In the genomic region with DNA sequence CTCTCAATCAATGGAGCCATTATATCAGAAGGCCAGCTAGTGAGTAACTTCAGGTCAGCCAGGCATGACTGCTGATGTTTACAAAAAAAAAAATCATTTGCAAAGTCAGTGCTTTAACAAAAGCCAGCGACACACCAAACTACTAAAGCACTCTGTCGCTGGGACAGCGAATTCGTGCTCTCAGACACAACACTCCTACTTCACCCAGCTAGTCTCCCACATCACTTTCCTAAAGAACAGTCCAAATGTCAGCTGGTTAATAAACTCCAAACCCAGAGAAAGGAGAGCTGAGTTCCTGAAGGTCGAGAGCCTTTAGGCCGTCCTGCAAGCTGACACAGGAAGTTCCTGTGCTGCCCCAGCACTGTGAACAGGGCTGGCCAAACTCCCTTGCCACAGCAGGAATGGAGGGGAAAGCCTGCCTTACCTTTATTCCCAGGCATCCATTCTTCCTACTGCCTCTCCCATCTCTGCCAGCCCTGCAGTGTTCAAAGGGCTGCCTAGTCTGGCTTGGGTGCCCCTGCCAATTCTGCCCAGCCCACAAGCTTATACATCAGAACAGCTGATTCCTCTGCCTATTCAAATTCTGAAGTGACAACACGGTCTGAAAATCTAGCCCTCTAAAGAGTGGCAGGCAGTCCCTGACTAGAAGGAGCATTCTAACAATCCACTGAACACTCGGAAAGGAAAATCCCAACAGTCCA, we compare ENCODE assay signal across 8 mouse cellular contexts. TPM values are rescaled to one million over a fixed set of nuclear protein-coding genes. Genes with fewer than 3 reads are reported as not detected.
DNase-seq lines count a peak whose midpoint lies in the region; ATAC-seq and TF ChIP-seq lines count a peak whose summit lies in the region.

No protein-coding gene starts in this region.

- peak overlapping the region; percentile 97 for H3K9ac ChIP-seq in forebrain, embryonic 15.5 days (replicated peaks)
- peak overlapping the region; percentile 96 for H3K9ac ChIP-seq in kidney, embryonic 14.5 days (ENCODE audit: low read depth, low read length)
- H3K9ac ChIP-seq in midbrain, postnatal 0 days (replicated peaks; ENCODE audit: low read length, poor library complexity, severe bottlenecking): peak overlapping the region; percentile 64

- intact Hi-C loops in left cerebral cortex, postnatal 14 days (cut with DNase I): loop anchor here (5.0 to 10.0 kb wide), 4 partner anchors 129 to 571 kb away; a partner anchor contains a TSS

- WGBS in forebrain, embryonic 15.5 days: 11% methylated on average over 8 of the region's 8 CpGs
- WGBS in kidney, embryonic 14.5 days: 8% methylated on average over 8 of the region's 8 CpGs
- WGBS in midbrain, postnatal 0 days: 7% methylated on average over 8 of the region's 8 CpGs

- no peak for TF ChIP-seq CTCF in midbrain, postnatal 0 days (IDR thresholded peaks at IDR 0.05)

- no peaks in the 10 kb centered on the region for H3K36me3 ChIP-seq in forebrain, embryonic 15.5 days
- 0 out of 2 replicates have a peak, but pooled peaks cover 10% of the 10 kb centered on the region for H3K36me3 ChIP-seq in kidney, embryonic 14.5 days (ENCODE audit: control insufficient read depth, insufficient read depth, low read length)
- no peaks in the 10 kb centered on the region for H3K36me3 ChIP-seq in midbrain, postnatal 0 days (ENCODE audit: insufficient read depth, low read length)

- H3K27me3 ChIP-seq in forebrain, embryonic 15.5 days: no peaks in the 10 kb centered on the region
- no peaks in the 10 kb centered on the region for H3K27me3 ChIP-seq in kidney, embryonic 14.5 days (ENCODE audit: control insufficient read depth, insufficient read depth, low read length)
- no peaks in the 10 kb centered on the region for H3K27me3 ChIP-seq in midbrain, postnatal 0 days (ENCODE audit: insufficient read depth, low read length)

- peak overlapping the region; percentile 95 for H3K4me3 ChIP-seq in forebrain, embryonic 15.5 days
- peak overlapping the region; percentile 68 for H3K4me3 ChIP-seq in kidney, embryonic 14.5 days (ENCODE audit: low read length)
- peak overlapping the region; percentile 70 for H3K4me3 ChIP-seq in midbrain, postnatal 0 days (ENCODE audit: low read depth, low read length)

- ATAC-seq in forebrain, embryonic 15.5 days (replicated peaks): no peak
- no peak for ATAC-seq in kidney, embryonic 14.5 days (ENCODE audit: low FRiP score, low TSS enrichment)
- ATAC-seq in midbrain, postnatal 0 days (ENCODE audit: low FRiP score): no peak

- DNase-seq in cerebellum, postnatal 10 days: peak; percentile 45 to 50
- no peak for DNase-seq in cerebellum, adult 11 months
- DNase-seq in CD4-positive helper T cell, adult 2 months (ENCODE audit: low read depth, low spot score): peak; percentile 20
- no peak for DNase-seq in midbrain, postnatal 0 days (ENCODE audit: low spot score)
- no peak for DNase-seq in left cerebral cortex, postnatal 14 days (ENCODE audit: low spot score in 2 of 2)
- DNase-seq in layer of hippocampus, adult 8-10 months (ENCODE audit: low spot score in 2 of 2): no peak

- peaks cover 59% of the 10 kb centered on the region for H3K4me1 ChIP-seq in forebrain, embryonic 15.5 days
- H3K4me1 ChIP-seq in kidney, embryonic 14.5 days (ENCODE audit: control insufficient read depth, insufficient read depth, low read length): peaks cover 37% of the 10 kb centered on the region
- peaks cover 29% of the 10 kb centered on the region for H3K4me1 ChIP-seq in midbrain, postnatal 0 days (ENCODE audit: insufficient read depth, low read length)

- peak overlapping the region; percentile 90 for H3K4me2 ChIP-seq in forebrain, embryonic 15.5 days (replicated peaks)
- peak overlapping the region; percentile 89 for H3K4me2 ChIP-seq in kidney, embryonic 14.5 days (replicated peaks; ENCODE audit: low read depth, low read length)
- H3K4me2 ChIP-seq in midbrain, postnatal 0 days (ENCODE audit: low read depth, low read length, poor library complexity, severe bottlenecking): peak overlapping the region; percentile 61

- H3K9me3 ChIP-seq in forebrain, embryonic 15.5 days: no peaks in the 10 kb centered on the region
- no peaks in the 10 kb centered on the region for H3K9me3 ChIP-seq in kidney, embryonic 14.5 days (ENCODE audit: control insufficient read depth, low read length)
- no peaks in the 10 kb centered on the region for H3K9me3 ChIP-seq in midbrain, postnatal 0 days (ENCODE audit: low read length)

- H3K27ac ChIP-seq in forebrain, embryonic 15.5 days (replicated peaks): no peak overlapping the region
- peak overlapping the region; percentile 21; the same call in 1 of the 2 replicates for H3K27ac ChIP-seq in kidney, embryonic 14.5 days (ENCODE audit: low read depth, low read length)
- no peak overlapping the region for H3K27ac ChIP-seq in midbrain, postnatal 0 days (ENCODE audit: low read depth, low read length)

RNA-seq across cellular contexts. Expression of a gene that starts 2.2 kb away (rescaled TPM):
- polyA plus RNA-seq in forebrain, embryonic 15.5 days (2015; fragmentation: Nextera tagmentation; extraction: Ambion mirVana): 11.6 and 12.0 TPM in 2 replicates
- polyA plus RNA-seq in kidney, embryonic 14.5 days (2014; fragmentation: Nextera tagmentation; extraction: Ambion mirVana): 39.4 and 51.2 TPM in 2 replicates
- total RNA-seq in midbrain, postnatal 0 days (2014; rRNA removed): 34.7 and 35.8 TPM in 2 replicates
- polyA plus RNA-seq in midbrain, postnatal 0 days (2015; fragmentation: Nextera tagmentation; extraction: Ambion mirVana): 8.4 and 9.5 TPM in 2 replicates
- total RNA-seq in left cerebral cortex, postnatal 14 days (2021): 10 to 100 TPM; 22.8 to 24.6 TPM
- 10 to 100 TPM; 21.4 to 28.5 (median 25.9) TPM for total RNA-seq in layer of hippocampus, adult 8-10 months (2022)

RNA-seq across cellular contexts. Expression of a gene that starts 47.4 kb away (rescaled TPM):
- 1.1 and 1.2 TPM in 2 replicates for polyA plus RNA-seq in forebrain, embryonic 15.5 days (2015; fragmentation: Nextera tagmentation; extraction: Ambion mirVana)
- not detected in 2 replicates for polyA plus RNA-seq in kidney, embryonic 14.5 days (2014; fragmentation: Nextera tagmentation; extraction: Ambion mirVana)
- total RNA-seq in midbrain, postnatal 0 days (2014; rRNA removed): not detected in 2 replicates
- 0.82 and 1.0 TPM in 2 replicates for polyA plus RNA-seq in midbrain, postnatal 0 days (2015; fragmentation: Nextera tagmentation; extraction: Ambion mirVana)
- total RNA-seq in left cerebral cortex, postnatal 14 days (2021): 10 to 100 TPM in 1 of 2 experiments, 1 to 10 TPM in 1; 9.8 to 14.5 TPM
- total RNA-seq in layer of hippocampus, adult 8-10 months (2022): 1 to 10 TPM in 3 of 4 experiments, not detected in 1; 1.9 to 2.9 (median 2.8) TPM

Comparison
In these comparisons a context has a peak if more than half of its experiments do, and no peak if none do; other contexts are left out.
1. DNase-seq: peak in cerebellum, postnatal 10 days (2 of 2) and CD4-positive helper T cell, adult 2 months (single experiment); none in cerebellum, adult 11 months (single experiment), midbrain, postnatal 0 days (single experiment), left cerebral cortex, postnatal 14 days (0 of 2) and layer of hippocampus, adult 8-10 months (0 of 2).
2. Peak in every context shown above with its lines, with median percentiles within 50 percentile points of each other: H3K4me2 ChIP-seq, H3K4me3 ChIP-seq and H3K9ac ChIP-seq.